8 mouse cellular contexts compared by ENCODE assay signal in the genomic region with DNA sequence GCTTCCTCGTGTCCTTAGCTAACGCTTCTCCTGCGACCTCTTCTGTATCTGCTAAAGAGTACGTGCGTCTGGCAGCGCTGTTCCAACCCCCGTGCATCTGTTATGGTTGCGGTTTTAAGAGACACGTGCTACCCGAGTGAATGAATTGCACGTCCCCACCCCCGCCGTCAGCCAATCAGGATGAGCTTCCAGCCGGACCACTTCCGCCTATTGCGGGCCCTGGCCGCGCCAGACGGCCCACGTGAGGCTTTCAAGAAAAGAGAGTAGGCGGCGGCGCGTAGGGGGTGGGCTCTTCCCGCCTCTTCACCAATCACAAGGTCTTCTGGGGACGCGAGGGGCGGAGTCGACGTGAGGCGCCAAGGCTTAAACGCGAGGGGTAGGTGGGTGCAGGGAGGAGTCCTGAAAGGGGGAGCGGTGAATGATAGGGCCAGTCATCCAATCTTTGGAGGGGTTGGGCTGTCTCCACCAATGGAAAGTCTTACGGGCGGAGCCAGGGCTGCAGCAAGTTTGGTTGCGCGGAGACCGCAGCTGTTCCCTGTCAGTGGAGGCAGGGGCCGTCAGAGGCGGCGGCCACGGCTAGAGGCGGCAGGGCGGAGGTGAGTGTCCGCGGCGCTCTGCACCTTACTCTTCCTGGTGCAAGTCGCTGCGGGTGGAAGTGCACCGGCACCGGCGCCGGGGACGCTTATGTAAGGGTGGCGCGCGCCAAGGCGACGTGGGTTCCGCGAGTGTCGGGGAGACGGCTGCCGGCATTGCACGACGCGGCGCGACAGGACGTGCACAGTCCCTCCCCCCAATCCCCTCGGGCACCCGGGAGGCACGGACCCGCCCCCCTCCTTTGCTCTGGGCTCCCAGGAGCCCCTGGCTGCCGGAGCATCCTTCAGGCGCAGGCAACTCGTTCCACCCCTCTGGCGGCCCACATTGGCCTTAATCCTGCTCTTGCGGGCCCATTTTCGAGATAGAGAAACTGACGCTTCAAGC. TPM values are rescaled to one million over a fixed set of nuclear protein-coding genes. Genes with fewer than 3 reads are reported as not detected.
DNase-seq lines count a peak whose midpoint lies in the region; ATAC-seq and TF ChIP-seq lines count a peak whose summit lies in the region.

A gene (plus strand): TSS at position 487 of the 978 bp plus-strand sequence.

- intact Hi-C loops in heart, adult 2 months (cut with DNase I), result loop anchor here (10.0 kb wide), 1 partner anchor 325 kb away; a partner anchor contains a TSS

- DNase-seq in 3T3-L1 (ENCODE audit: low read depth, low spot score), result peak; percentile 100
- DNase-seq in adrenal gland, postnatal 4 days (ENCODE audit: low spot score in 2 of 2), result peak; percentile 91 to 97
- DNase-seq in embryonic facial prominence, embryonic 14.5 days (ENCODE audit: low spot score), result peak; percentile 100
- DNase-seq in heart, adult 2 months, result peak; percentile 98 to 100
- peak; percentile 99 to 100 for DNase-seq in kidney, adult 8-10 months
- DNase-seq in spleen, postnatal 10 days (ENCODE audit: low spot score in 2 of 2), result peak; percentile 96 to 98

- H3K4me2 ChIP-seq in embryonic facial prominence, embryonic 14.5 days (ENCODE audit: low read depth, low read length), result peak within 1 kb of the TSS; percentile 88
- peak within 1 kb of the TSS; percentile 94 for H3K4me2 ChIP-seq in limb, embryonic 13.5 days (replicated peaks)
- H3K4me2 ChIP-seq in midbrain, embryonic 16.5 days (ENCODE audit: low read length), result peak within 1 kb of the TSS; percentile 80

- peak within 1 kb of the TSS; percentile 70 for H3K4me3 ChIP-seq in embryonic facial prominence, embryonic 14.5 days (ENCODE audit: low read depth, low read length)
- H3K4me3 ChIP-seq in heart, adult 2 months, result peak within 1 kb of the TSS; percentile 82
- peak within 1 kb of the TSS; percentile 69 for H3K4me3 ChIP-seq in limb, embryonic 13.5 days
- peak within 1 kb of the TSS; percentile 70 for H3K4me3 ChIP-seq in midbrain, embryonic 16.5 days (ENCODE audit: low read depth, low read length)

- peak within 1 kb of the TSS; percentile 61 for H3K9ac ChIP-seq in embryonic facial prominence, embryonic 14.5 days (ENCODE audit: low read depth, low read length)
- peak within 1 kb of the TSS; percentile 80 for H3K9ac ChIP-seq in heart, adult 2 months (ENCODE audit: low read depth, low read length)
- H3K9ac ChIP-seq in limb, embryonic 13.5 days, result peak within 1 kb of the TSS; percentile 65
- H3K9ac ChIP-seq in midbrain, embryonic 16.5 days (ENCODE audit: low read depth, low read length), result peak within 1 kb of the TSS; percentile 61

- H3K9me3 ChIP-seq in embryonic facial prominence, embryonic 14.5 days (ENCODE audit: control insufficient read depth, low read length), result no peaks in the 10 kb centered on the region
- no peaks in the 10 kb centered on the region for H3K9me3 ChIP-seq in limb, embryonic 13.5 days
- H3K9me3 ChIP-seq in midbrain, embryonic 16.5 days (replicated peaks; ENCODE audit: control insufficient read depth, low read length, poor library complexity, severe bottlenecking), result no peaks in the 10 kb centered on the region

- H3K36me3 ChIP-seq in embryonic facial prominence, embryonic 14.5 days (ENCODE audit: control insufficient read depth, insufficient read depth, low read length), result no peaks in the 10 kb centered on the region
- no peaks in the 10 kb centered on the region for H3K36me3 ChIP-seq in heart, adult 2 months (ENCODE audit: control insufficient read depth, insufficient read depth, low read length)
- H3K36me3 ChIP-seq in limb, embryonic 13.5 days, result no peaks in the 10 kb centered on the region
- H3K36me3 ChIP-seq in midbrain, embryonic 16.5 days (ENCODE audit: control insufficient read depth, insufficient read depth, low read length), result no peaks in the 10 kb centered on the region

- no peak; the same call in 1 of the 2 replicates for TF ChIP-seq CTCF in heart, adult 2 months (IDR thresholded peaks at IDR 0.05)

- H3K27ac ChIP-seq in embryonic facial prominence, embryonic 14.5 days (replicated peaks; ENCODE audit: low read depth, low read length), result no peak within 1 kb of the TSS
- H3K27ac ChIP-seq in heart, adult 2 months, result peak within 1 kb of the TSS; percentile 74
- no peak within 1 kb of the TSS for H3K27ac ChIP-seq in limb, embryonic 13.5 days
- H3K27ac ChIP-seq in midbrain, embryonic 16.5 days (ENCODE audit: low read length), result no peak within 1 kb of the TSS

- peaks cover 13% of the 10 kb centered on the region for H3K4me1 ChIP-seq in embryonic facial prominence, embryonic 14.5 days (ENCODE audit: control insufficient read depth, insufficient read depth, low read length)
- 0 out of 2 replicates have a peak, but pooled peaks cover 2% of the 10 kb centered on the region for H3K4me1 ChIP-seq in heart, adult 2 months (ENCODE audit: control insufficient read depth, insufficient read depth, low read length)
- H3K4me1 ChIP-seq in limb, embryonic 13.5 days, result peaks cover 21% of the 10 kb centered on the region
- peaks cover 9% of the 10 kb centered on the region; the same call in 1 of the 2 replicates for H3K4me1 ChIP-seq in midbrain, embryonic 16.5 days (ENCODE audit: control insufficient read depth, insufficient read depth, low read length)

- peak; percentile 85 for TF ChIP-seq POLR2A in heart, adult 2 months (IDR thresholded peaks at IDR 0.05; ENCODE audit: insufficient read depth, low read depth, low read length)

- TF ChIP-seq EP300 in heart, adult 2 months (IDR thresholded peaks at IDR 0.05; ENCODE audit: insufficient read depth, low read depth, low read length), result peak; percentile 81; the same call in 1 of the 2 replicates

- WGBS in embryonic facial prominence, embryonic 14.5 days, result 1% methylated on average over 42 of the region's 82 CpGs
- under 1% methylated on average over 82 of the region's 82 CpGs for WGBS in heart, adult 2 months
- WGBS in limb, embryonic 13.5 days, result under 1% methylated on average over 82 of the region's 82 CpGs
- WGBS in midbrain, embryonic 16.5 days, result under 1% methylated on average over 79 of the region's 82 CpGs

- H3K79me2 ChIP-seq in heart, adult 2 months (replicated peaks; ENCODE audit: control insufficient read depth, insufficient read depth, low read length), result no peaks in the 10 kb centered on the region

- ATAC-seq in embryonic facial prominence, embryonic 14.5 days (ENCODE audit: low read depth), result peak; percentile 100
- peak; percentile 100 for ATAC-seq in limb, embryonic 13.5 days (ENCODE audit: low FRiP score, low read depth)
- peak; percentile 100 for ATAC-seq in midbrain, embryonic 16.5 days

- H3K27me3 ChIP-seq in embryonic facial prominence, embryonic 14.5 days (replicated peaks; ENCODE audit: control insufficient read depth, insufficient read depth, low read length), result no peaks in the 10 kb centered on the region
- H3K27me3 ChIP-seq in heart, adult 2 months (ENCODE audit: control insufficient read depth, insufficient read depth, low read length), result no peaks in the 10 kb centered on the region
- H3K27me3 ChIP-seq in limb, embryonic 13.5 days, result peaks cover 13% of the 10 kb centered on the region
- no peaks in the 10 kb centered on the region for H3K27me3 ChIP-seq in midbrain, embryonic 16.5 days (ENCODE audit: control insufficient read depth, insufficient read depth, low read depth, low read length)

RNA-seq across cellular contexts. Expression of the gene that starts here (rescaled TPM):
- total RNA-seq in adrenal gland, postnatal 4 days (2021), result 100 to 1,000 TPM; 215 to 218 TPM
- 18.4 TPM in 2 replicates for polyA plus RNA-seq in embryonic facial prominence, embryonic 14.5 days (2014; fragmentation: Nextera tagmentation; extraction: Ambion mirVana)
- 10 to 100 TPM; 44.8 to 52.5 TPM for total RNA-seq in heart, adult 2 months (2021)
- polyA plus RNA-seq in heart, adult 2 months (2012; rRNA removed), result 25.1 and 39.0 TPM in 2 replicates
- polyA plus RNA-seq in limb, embryonic 13.5 days (2015; fragmentation: Nextera tagmentation; extraction: Ambion mirVana), result 22.1 and 22.8 TPM in 2 replicates
- polyA plus RNA-seq in midbrain, embryonic 16.5 days (2015; fragmentation: Nextera tagmentation; extraction: Ambion mirVana), result 25.1 and 35.3 TPM in 2 replicates

Comparison
In these comparisons a context has a peak if more than half of its experiments do, and no peak if none do; other contexts are left out.
1. RNA of the gene that starts here (total RNA-seq): 215 to 218 TPM in adrenal gland, postnatal 4 days; 44.8 to 52.5 TPM in heart, adult 2 months; every median in the first group is over 4 times any median in the second.
2. Peak in every context shown above with its lines, with median percentiles within 50 percentile points of each other: DNase-seq, ATAC-seq, H3K4me2 ChIP-seq, H3K4me3 ChIP-seq and H3K9ac ChIP-seq.